Mouse (Mus musculus) cerebellum, postnatal 14 days (tissue): Measurements from ENCODE around the gene Fbn1.

ENCODE experiments used
- DNase-seq, 2 experiments: peaks; one replicate each; pipeline ENCODE4 v3.0.0; 2021; ENCODE audit warnings: mixed read lengths in 2 of 2

The Fbn1 gene

GRCm38 (mm10) chr2:125496696-125497095, 11.1 kb downstream of the Fbn1 start:
- DNase-seq: peak; percentile 92 to 96

- no peak for DNase-seq
Observed at GRCm38 (mm10) chr2:125494831-125495812, 12.7 kb downstream of the Fbn1 start.

GRCm38 (mm10) chr2:125494291-125494690, 13.5 kb downstream of the Fbn1 start:
- DNase-seq: no peak

- DNase-seq: no peak
Observed at GRCm38 (mm10) chr2:125492050-125492900, 15.5 kb downstream of the Fbn1 start.

GRCm38 (mm10) chr2:125489979-125490378, 17.8 kb downstream of the Fbn1 start:
- no peak for DNase-seq

GRCm38 (mm10) chr2:125484910-125485309, 22.9 kb downstream of the Fbn1 start:
- no peak for DNase-seq

- DNase-seq: no peak
Observed at GRCm38 (mm10) chr2:125484164-125484563, 23.6 kb downstream of the Fbn1 start.

- no peak for DNase-seq
Observed at GRCm38 (mm10) chr2:125481531-125482317, 26.1 kb downstream of the Fbn1 start.

GRCm38 (mm10) chr2:125481116-125481515, 26.7 kb downstream of the Fbn1 start:
- DNase-seq: no peak

- DNase-seq: no peak
Observed at GRCm38 (mm10) chr2:125480057-125480456, 27.7 kb downstream of the Fbn1 start.

- DNase-seq: no peak
Observed at GRCm38 (mm10) chr2:125478705-125479104, 29.1 kb downstream of the Fbn1 start.

GRCm38 (mm10) chr2:125477367-125477766, 30.4 kb downstream of the Fbn1 start:
- peak; percentile 57 to 78 for DNase-seq

GRCm38 (mm10) chr2:125476231-125476630, 31.6 kb downstream of the Fbn1 start:
- peak in 1 of 2 experiments; percentile 60 for DNase-seq

- no peak for DNase-seq
Observed at GRCm38 (mm10) chr2:125474690-125475089, 33.1 kb downstream of the Fbn1 start.

- no peak for DNase-seq
Observed at GRCm38 (mm10) chr2:125473228-125473627, 34.6 kb downstream of the Fbn1 start.

- no peak for DNase-seq
Observed at GRCm38 (mm10) chr2:125471721-125472120, 36.1 kb downstream of the Fbn1 start.

GRCm38 (mm10) chr2:125470553-125471295, 37.1 kb downstream of the Fbn1 start:
- DNase-seq: no peak

- no peak for DNase-seq
Observed at GRCm38 (mm10) chr2:125464036-125464435, 43.8 kb downstream of the Fbn1 start.

GRCm38 (mm10) chr2:125459087-125459486, 48.7 kb downstream of the Fbn1 start:
- DNase-seq: no peak

GRCm38 (mm10) chr2:125456059-125456789, 51.6 kb downstream of the Fbn1 start:
- DNase-seq: no peak

- DNase-seq: no peak
Observed at GRCm38 (mm10) chr2:125454781-125455180, 53.0 kb downstream of the Fbn1 start.
